Mouse (Mus musculus) neural tube, embryonic 14.5 days (tissue): ENCODE results near the gene Rpgrip1. TPM values are rescaled to one million over a fixed set of nuclear protein-coding genes. Genes with fewer than 3 reads are reported as not detected.
"Not testable (repeated sequence)": the region's sequence is repeated elsewhere in the genome, so short reads cannot be mapped to it uniquely, and the experiment has no call there.

Experiments used
- ATAC-seq: fragments of 200-750 bp; cut with Nextera tagmentation; 2 replicates; pipeline ENCODE4 v1.8.0; 2017; ENCODE audit warnings: low read depth, mild to moderate bottlenecking, moderate TSS enrichment, moderate library complexity
- H3K27ac ChIP-seq: fragments of 300-500 bp; sonication (generic); 2 replicates; pipeline ENCODE4 v1.5.1; 2014; ENCODE audit warnings: low read depth, mild to moderate bottlenecking, control low read depth, low read length, moderate library complexity, mixed read lengths
- H3K27me3 ChIP-seq: fragments of 300-500 bp; sonication (generic); 2 replicates; pipeline ENCODE4 v1.6.1; 2014; ENCODE audit warnings: low read length; ENCODE audit not compliant: control insufficient read depth, insufficient read depth
- H3K36me3 ChIP-seq: fragments of 300-500 bp; sonication (generic); 2 replicates; pipeline ENCODE4 v1.6.1; 2014; ENCODE audit warnings: low read length, mixed read lengths; ENCODE audit not compliant: control insufficient read depth, insufficient read depth
- H3K4me1 ChIP-seq: fragments of 300-500 bp; sonication (generic); 2 replicates; pipeline ENCODE4 v1.6.1; 2014; ENCODE audit warnings: low read length; ENCODE audit not compliant: control insufficient read depth, insufficient read depth
- H3K4me2 ChIP-seq: fragments of 300-500 bp; sonication (generic); 2 replicates; pipeline ENCODE4 v1.6.1; 2014; ENCODE audit warnings: mild to moderate bottlenecking, low read depth, low read length, control low read depth
- H3K4me3 ChIP-seq: fragments of 300-500 bp; sonication (generic); 2 replicates; pipeline ENCODE4 v1.5.1; 2014; ENCODE audit warnings: low read depth, low read length, control low read depth, mixed read lengths
- H3K9ac ChIP-seq: fragments of 300-500 bp; sonication (generic); replicated peaks from 2 replicates; pipeline ENCODE4 v1.6.1; 2014; ENCODE audit warnings: low read depth, mild to moderate bottlenecking, control low read depth, low read length, mixed read lengths
- H3K9me3 ChIP-seq: fragments of 300-500 bp; sonication (generic); 2 replicates; pipeline ENCODE4 v1.6.1; 2016; ENCODE audit warnings: low read length; ENCODE audit not compliant: control insufficient read depth
- WGBS: fragments of 180-500 bp; shearing (Covaris S2); extraction: QIAGEN DNeasy Blood & Tissue Kit; methylation state at CpG from one replicate; pipeline ENCODE4 v1.1.7; 2014; 5-methylcytosine and 5-hydroxymethylcytosine counted together
- polyA plus RNA-seq: library from polyadenylated mRNA; unstranded; fragments of >200 nt; fragmentation: Nextera tagmentation; extraction: Ambion mirVana; gene quantifications from 2 replicates; pipeline ENCODE4 v1.2.1, GENCODE M21; 2014

The Rpgrip1 gene
- 42.0 and 47.5 TPM in 2 replicates for polyA plus RNA-seq

- no peaks in the 10 kb centered on the region for H3K4me1 ChIP-seq
- H3K4me2 ChIP-seq: no peak within 1 kb of the TSS
- no peak for ATAC-seq
- no peaks in the 10 kb centered on the region for H3K36me3 ChIP-seq
- no peaks in the 10 kb centered on the region for H3K27me3 ChIP-seq
- H3K9ac ChIP-seq: no peak within 1 kb of the TSS
- H3K4me3 ChIP-seq: no peak within 1 kb of the TSS
- 90% methylated on average over 4 of the region's 4 CpGs for WGBS
- H3K9me3 ChIP-seq: no peaks in the 10 kb centered on the region
- no peak within 1 kb of the TSS for H3K27ac ChIP-seq
Measured at GRCm38 (mm10) chr14:52110346-52110745, at the start of gene Rpgrip1. TSS of gene Rpgrip1 (plus strand) at chr14:52110704.

- WGBS: 92% methylated on average over 1 of the region's 1 CpGs
- no peaks in the 10 kb centered on the region for H3K9me3 ChIP-seq
- no peak overlapping the region for H3K27ac ChIP-seq
- no peaks in the 10 kb centered on the region for H3K27me3 ChIP-seq
- H3K9ac ChIP-seq: no peak overlapping the region
- no peak overlapping the region for H3K4me2 ChIP-seq
- no peak for ATAC-seq
- H3K36me3 ChIP-seq: no peaks in the 10 kb centered on the region
- H3K4me3 ChIP-seq: no peak overlapping the region
- H3K4me1 ChIP-seq: no peaks in the 10 kb centered on the region
Measured at GRCm38 (mm10) chr14:52060800-52061199, 49.7 kb upstream of the Rpgrip1 start.

GRCm38 (mm10) chr14:52061798-52062197 lies 48.7 kb upstream of the Rpgrip1 start:
- WGBS: 87% methylated on average over 8 of the region's 8 CpGs
- no peak for ATAC-seq

GRCm38 (mm10) chr14:52066135-52066534 lies 44.4 kb upstream of the Rpgrip1 start:
- Histone ChIP-seq H3K4me2 (no peak overlapping the region), H3K9ac (no peak overlapping the region), H3K4me1 (no peaks in the 10 kb centered on the region), H3K4me3 (no peak overlapping the region), H3K9me3 (no peaks in the 10 kb centered on the region), H3K36me3 (peaks cover 2% of the 10 kb centered on the region; the same call in 1 of the 2 replicates), H3K27me3 (no peaks in the 10 kb centered on the region), H3K27ac (no peak overlapping the region)
- 64% methylated on average over 4 of the region's 4 CpGs for WGBS
- ATAC-seq: no peak

More at GRCm38 (mm10) chr14:52061798-52062197, 48.7 kb upstream of the Rpgrip1 start:
- no peaks in the 10 kb centered on the region for H3K27me3 ChIP-seq
- H3K4me1 ChIP-seq: no peaks in the 10 kb centered on the region
- no peaks in the 10 kb centered on the region for H3K36me3 ChIP-seq
- no peak overlapping the region for H3K27ac ChIP-seq
- H3K4me2 ChIP-seq: no peak overlapping the region
- no peaks in the 10 kb centered on the region for H3K9me3 ChIP-seq
- no peak overlapping the region for H3K9ac ChIP-seq
- H3K4me3 ChIP-seq: no peak overlapping the region

- WGBS: 93% methylated on average over 15 of the region's 15 CpGs
Measured at GRCm38 (mm10) chr14:52071599-52072137, 38.8 kb upstream of the Rpgrip1 start.

GRCm38 (mm10) chr14:52083083-52083482 lies 27.4 kb upstream of the Rpgrip1 start:
- no peaks in the 10 kb centered on the region for H3K4me1 ChIP-seq
- H3K36me3 ChIP-seq: peaks cover 39% of the 10 kb centered on the region
- H3K9ac ChIP-seq: no peak overlapping the region
- no peaks in the 10 kb centered on the region for H3K27me3 ChIP-seq
- H3K4me2 ChIP-seq: no peak overlapping the region
- no peak for ATAC-seq
- H3K4me3 ChIP-seq: no peak overlapping the region
- no peak overlapping the region for H3K27ac ChIP-seq
- H3K9me3 ChIP-seq: no peaks in the 10 kb centered on the region

More at GRCm38 (mm10) chr14:52071599-52072137, 38.8 kb upstream of the Rpgrip1 start:
- Histone ChIP-seq H3K9ac (no peak overlapping the region), H3K4me3 (no peak overlapping the region), H3K4me2 (no peak overlapping the region), H3K27ac (no peak overlapping the region), H3K4me1 (no peaks in the 10 kb centered on the region), H3K27me3 (no peaks in the 10 kb centered on the region), H3K36me3 (peaks cover 40% of the 10 kb centered on the region), H3K9me3 (no peaks in the 10 kb centered on the region)
- ATAC-seq: no peak

- Histone ChIP-seq H3K27me3 (no peaks in the 10 kb centered on the region), H3K4me3 (no peak overlapping the region), H3K4me2 (no peak overlapping the region), H3K27ac (no peak overlapping the region), H3K9me3 (no peaks in the 10 kb centered on the region), H3K4me1 (no peaks in the 10 kb centered on the region; the same call in 1 of the 2 replicates), H3K9ac (no peak overlapping the region), H3K36me3 (peaks cover 16% of the 10 kb centered on the region)
- 80% methylated on average over 1 of the region's 1 CpGs for WGBS
- no peak for ATAC-seq
Measured at GRCm38 (mm10) chr14:52094533-52094932, 16.0 kb upstream of the Rpgrip1 start.

- not testable (repeated sequence) for ATAC-seq, H3K27me3 ChIP-seq, H3K4me2 ChIP-seq, H3K9me3 ChIP-seq, H3K9ac ChIP-seq, H3K27ac ChIP-seq, H3K36me3 ChIP-seq, H3K4me3 ChIP-seq
- H3K4me1 ChIP-seq: peaks cover 23% of the 10 kb centered on the region
- WGBS: 97% methylated on average over 3 of the region's 3 CpGs
Measured at GRCm38 (mm10) chr14:52097191-52097590, 13.3 kb upstream of the Rpgrip1 start.

- not testable (repeated sequence) for H3K27ac ChIP-seq, ATAC-seq, H3K4me3 ChIP-seq, H3K4me2 ChIP-seq, H3K36me3 ChIP-seq, H3K9me3 ChIP-seq, H3K9ac ChIP-seq, H3K27me3 ChIP-seq
- peaks cover 24% of the 10 kb centered on the region for H3K4me1 ChIP-seq
- WGBS: 82% methylated on average over 3 of the region's 3 CpGs
Measured at GRCm38 (mm10) chr14:52098387-52098786, 12.1 kb upstream of the Rpgrip1 start.
